Mouse (Mus musculus): ENCODE measurements around the gene Spdye4a. TPM values are rescaled to one million over a fixed set of nuclear protein-coding genes. Genes with fewer than 3 reads are reported as not detected.

Gene Spdye4a
- polyA plus RNA-seq, 2 experiments: not detected

DNA sequence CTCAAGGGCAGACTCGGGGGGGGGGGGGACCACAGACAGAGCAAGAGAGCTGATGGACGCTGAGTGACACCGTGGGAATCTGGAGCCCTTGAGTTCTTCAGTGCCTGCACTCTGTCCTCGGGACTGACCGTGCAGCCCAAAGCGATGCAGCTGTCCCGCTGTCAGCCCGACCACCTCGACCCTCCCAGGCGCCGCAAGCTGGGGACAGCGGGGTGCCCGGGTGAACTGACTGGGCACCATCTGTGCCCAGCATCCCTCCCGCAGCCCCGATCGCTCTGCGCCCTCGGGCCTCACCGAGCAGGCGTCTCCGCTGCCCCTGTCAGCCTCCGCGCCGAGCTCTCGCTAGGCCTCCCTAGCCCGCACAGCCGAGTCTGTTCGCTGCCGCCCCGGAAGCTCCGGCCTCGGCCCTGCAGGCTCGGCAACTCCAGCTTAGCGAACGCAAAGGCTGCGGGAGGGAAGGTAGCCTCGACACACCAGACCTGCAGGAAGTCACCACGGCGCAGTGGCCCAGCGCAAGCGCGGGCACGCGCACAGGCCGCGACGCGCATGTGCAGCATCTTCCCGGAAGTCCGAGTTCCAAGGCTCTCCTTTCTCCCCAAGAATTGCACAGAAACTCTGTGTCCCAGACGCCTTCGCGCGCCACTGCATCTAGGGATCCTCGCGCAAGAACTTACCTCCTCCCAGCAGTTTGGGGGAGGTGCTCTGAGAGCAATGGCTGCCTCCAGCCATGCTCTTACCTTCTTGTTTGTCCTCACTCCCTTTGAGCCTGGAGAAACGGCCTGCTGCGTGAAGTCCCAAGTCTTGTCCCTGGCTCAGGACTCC lies 46.2 kb downstream of the Spdye4a start, which contains the start of the genes Rbak and Spdye4b:
Gene Rbak, minus strand, starts transcription at position 521 of the 822 bp plus-strand sequence.
Gene Spdye4b, plus strand, starts transcription at position 763 of the 822 bp plus-strand sequence.
- H3K4me1 ChIP-seq (replicated peaks; ENCODE audit: control insufficient read depth in 2 of 2, insufficient read depth in 2 of 2, low read length in 1 of 2): peaks cover 0 to 6% of the 10 kb centered on the region in 2 experiments; a peak in 2 of 4 replicates
- peaks cover 16% of the 10 kb centered on the region for H3K36me3 ChIP-seq (replicated peaks; ENCODE audit: control insufficient read depth, insufficient read depth, low read depth)
- WGBS (ENCODE audit: insufficient replicate concordance): under 1% methylated on average over 57 of the region's 58 CpGs
- DNase-seq (ENCODE audit: low read depth in 3 of 3, low spot score in 3 of 3) (peak; percentile 66 to 69 (median 68)), ATAC-seq (ENCODE audit: insufficient read depth) (peak; percentile 89)
- peak within 1 kb of the TSS; percentile 34 for H3K9ac ChIP-seq (replicated peaks)
- peak within 1 kb of the TSS; percentile 56 to 59 for H3K4me3 ChIP-seq (ENCODE audit: insufficient read depth in 1 of 2, low read depth in 2 of 2, low read length in 2 of 2)
- no peak within 1 kb of the TSS for H3K27ac ChIP-seq
- 0 out of 2 replicates have a peak, but pooled peaks have one; percentile 8 for TF ChIP-seq CTCF (IDR thresholded peaks at IDR 0.05; ENCODE audit: low read depth)
- no peak for TF ChIP-seq EP300 (IDR thresholded peaks at IDR 0.05; ENCODE audit: low read depth)
- peaks cover 5% of the 10 kb centered on the region; the same call in 1 of the 2 replicates for H3K9me3 ChIP-seq (ENCODE audit: control insufficient read depth, low read length)
- no peaks in the 10 kb centered on the region for H3K27me3 ChIP-seq (ENCODE audit: control insufficient read depth, insufficient read depth, low read length)
- H3K4me2 ChIP-seq (ENCODE audit: low read depth): peak within 1 kb of the TSS; percentile 86

DNA sequence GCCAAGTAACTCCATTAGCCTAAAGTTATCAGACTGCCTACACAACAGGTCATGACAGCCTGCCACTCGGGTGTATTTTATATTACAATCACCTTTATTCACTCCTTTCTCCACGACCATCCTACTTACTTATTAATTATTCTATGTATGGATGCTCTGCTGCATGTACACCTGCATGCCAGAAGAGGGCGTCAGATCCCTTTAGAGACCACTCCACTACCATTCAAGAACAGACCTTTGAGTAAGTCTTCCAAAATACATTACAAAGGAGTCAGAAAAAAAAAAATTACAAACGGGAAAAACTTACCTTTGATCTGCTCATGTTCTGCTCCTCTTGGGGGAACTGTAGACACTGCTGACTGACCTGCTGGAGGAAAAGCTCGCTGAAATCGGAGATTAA lies 47.5 kb downstream of the Spdye4a start:
- ATAC-seq (ENCODE audit: insufficient read depth): no peak
- Histone ChIP-seq H3K27me3 (ENCODE audit: control insufficient read depth, insufficient read depth, low read length) (no peaks in the 10 kb centered on the region), H3K9me3 (ENCODE audit: control insufficient read depth, low read length) (peaks cover 5% of the 10 kb centered on the region; the same call in 1 of the 2 replicates), H3K9ac (replicated peaks) (no peak overlapping the region), H3K4me3 (ENCODE audit: insufficient read depth in 1 of 2, low read depth in 2 of 2, low read length in 2 of 2) (no peak overlapping the region), H3K4me2 (ENCODE audit: low read depth) (peak overlapping the region; percentile 86), H3K36me3 (replicated peaks; ENCODE audit: control insufficient read depth, insufficient read depth, low read depth) (peaks cover 24% of the 10 kb centered on the region), H3K4me1 (replicated peaks; ENCODE audit: control insufficient read depth in 2 of 2, insufficient read depth in 2 of 2, low read length in 1 of 2) (peaks cover 0 to 6% of the 10 kb centered on the region in 2 experiments; a peak in 2 of 4 replicates), H3K27ac (no peak overlapping the region)
- no peak for DNase-seq (ENCODE audit: low read depth in 3 of 3, low spot score in 3 of 3)
- 37% methylated on average over 6 of the region's 6 CpGs for WGBS (ENCODE audit: insufficient replicate concordance)
- TF ChIP-seq EP300 (IDR thresholded peaks at IDR 0.05; ENCODE audit: low read depth) (no peak), CTCF (IDR thresholded peaks at IDR 0.05; ENCODE audit: low read depth) (peak; percentile 50; the same call in 1 of the 2 replicates)

DNA sequence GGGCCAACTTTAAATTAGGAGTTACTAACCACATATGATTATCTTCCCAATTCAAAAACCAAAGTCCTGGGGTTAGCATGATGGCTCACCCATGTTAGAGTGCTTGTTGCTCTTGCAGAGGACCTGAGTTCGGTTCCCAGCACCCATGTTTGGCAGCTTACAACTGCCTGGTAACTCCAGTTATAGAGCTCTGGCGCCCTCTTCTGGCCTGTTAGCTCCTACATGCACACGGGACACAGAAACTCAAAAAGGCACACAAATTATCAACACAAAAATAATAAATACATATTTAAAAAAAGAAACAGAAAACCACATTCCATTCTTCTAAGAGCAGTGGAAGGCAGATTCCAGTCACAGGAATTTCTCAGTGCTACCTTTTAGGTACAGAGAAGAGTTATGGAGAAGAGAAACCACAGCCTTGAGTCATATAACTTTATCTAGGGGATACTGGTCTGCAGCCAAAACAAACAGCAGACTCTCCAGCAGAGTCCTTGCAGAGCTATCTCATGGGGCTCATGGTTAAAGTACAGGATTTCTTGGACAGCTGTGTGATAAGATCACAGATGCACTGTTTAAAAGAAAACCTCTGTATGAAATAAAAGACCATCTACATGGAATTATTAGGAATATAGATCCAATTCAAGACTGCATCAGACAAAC lies 49.0 kb downstream of the Spdye4a start:
- Histone ChIP-seq H3K27me3 (ENCODE audit: control insufficient read depth, insufficient read depth, low read length) (no peaks in the 10 kb centered on the region), H3K36me3 (replicated peaks; ENCODE audit: control insufficient read depth, insufficient read depth, low read depth) (peaks cover 31% of the 10 kb centered on the region), H3K4me1 (replicated peaks; ENCODE audit: control insufficient read depth in 2 of 2, insufficient read depth in 2 of 2, low read length in 1 of 2) (peaks cover 0 to 6% of the 10 kb centered on the region in 2 experiments; a peak in 2 of 4 replicates), H3K9ac (replicated peaks) (no peak overlapping the region), H3K4me3 (ENCODE audit: insufficient read depth in 1 of 2, low read depth in 2 of 2, low read length in 2 of 2) (no peak overlapping the region), H3K9me3 (ENCODE audit: control insufficient read depth, low read length) (peaks cover 5% of the 10 kb centered on the region), H3K27ac (no peak overlapping the region), H3K4me2 (ENCODE audit: low read depth) (no peak overlapping the region)
- ATAC-seq (ENCODE audit: insufficient read depth): no peak
- WGBS (ENCODE audit: insufficient replicate concordance): 70% methylated on average over 3 of the region's 3 CpGs
- TF ChIP-seq CTCF (IDR thresholded peaks at IDR 0.05; ENCODE audit: low read depth): peak; percentile 33; the same call in 1 of the 2 replicates
- no peak for TF ChIP-seq EP300 (IDR thresholded peaks at IDR 0.05; ENCODE audit: low read depth)
- DNase-seq (ENCODE audit: low read depth in 3 of 3, low spot score in 3 of 3): no peak

DNA sequence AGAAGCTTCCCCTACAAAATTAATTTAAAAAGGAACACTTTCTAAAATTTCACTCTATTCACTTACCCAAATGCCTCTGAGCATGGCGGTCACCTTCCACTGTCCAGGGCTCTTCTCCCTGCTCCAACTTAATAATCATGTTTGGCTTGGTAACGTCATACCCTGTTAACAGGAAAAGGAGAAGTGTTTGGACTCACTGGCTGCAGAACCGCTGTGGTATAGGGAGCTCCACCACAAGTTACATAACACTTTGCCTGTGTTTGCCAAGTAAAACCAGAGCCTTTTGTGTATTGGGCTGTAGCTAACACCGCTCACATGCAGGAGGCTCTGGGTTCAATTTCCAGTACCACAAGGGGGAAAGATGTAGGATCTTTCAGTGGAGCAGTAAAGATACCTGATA lies 50.7 kb downstream of the Spdye4a start:
- no peak overlapping the region for H3K27ac ChIP-seq
- no peak for DNase-seq (ENCODE audit: low read depth in 3 of 3, low spot score in 3 of 3)
- ATAC-seq (ENCODE audit: insufficient read depth): no peak
- TF ChIP-seq CTCF (IDR thresholded peaks at IDR 0.05; ENCODE audit: low read depth): no peak
- no peak for TF ChIP-seq EP300 (IDR thresholded peaks at IDR 0.05; ENCODE audit: low read depth)
- H3K36me3 ChIP-seq (replicated peaks; ENCODE audit: control insufficient read depth, insufficient read depth, low read depth): peaks cover 31% of the 10 kb centered on the region
- H3K4me3 ChIP-seq (ENCODE audit: insufficient read depth in 1 of 2, low read depth in 2 of 2, low read length in 2 of 2): no peak overlapping the region
- 66% methylated on average over 4 of the region's 4 CpGs for WGBS (ENCODE audit: insufficient replicate concordance)
- no peak overlapping the region for H3K4me2 ChIP-seq (ENCODE audit: low read depth)
- no peaks in the 10 kb centered on the region for H3K27me3 ChIP-seq (ENCODE audit: control insufficient read depth, insufficient read depth, low read length)
- no peak overlapping the region for H3K9ac ChIP-seq (replicated peaks)
- H3K9me3 ChIP-seq (ENCODE audit: control insufficient read depth, low read length): peaks cover 5% of the 10 kb centered on the region
- H3K4me1 ChIP-seq (replicated peaks; ENCODE audit: control insufficient read depth in 2 of 2, insufficient read depth in 2 of 2, low read length in 1 of 2): peaks cover 0 to 6% of the 10 kb centered on the region in 2 experiments; a peak in 2 of 4 replicates

Other genes starting within 250 kb of the Spdye4a start
- gene Rnf216, start 113.9 kb downstream of the Spdye4a start, polyA plus RNA-seq (2012; rRNA removed): 8.7 and 9.7 TPM in 2 replicates
- gene Rnf216, start 113.9 kb downstream of the Spdye4a start, polyA plus RNA-seq (2014; fragmentation: Nextera tagmentation; extraction: Ambion mirVana): 10.8 and 12.3 TPM in 2 replicates
- not detected in 2 replicates for gene Olfr718-ps1, start 79.3 kb downstream of the Spdye4a start, polyA plus RNA-seq (2012; rRNA removed)
- not detected in 2 replicates for gene Olfr718-ps1, start 79.3 kb downstream of the Spdye4a start, polyA plus RNA-seq (2014; fragmentation: Nextera tagmentation; extraction: Ambion mirVana)
- 0.97 and 1.8 TPM in 2 replicates for gene Rbak, start 46.1 kb downstream of the Spdye4a start, polyA plus RNA-seq (2012; rRNA removed)
- gene Rbak, start 46.1 kb downstream of the Spdye4a start, polyA plus RNA-seq (2014; fragmentation: Nextera tagmentation; extraction: Ambion mirVana): 0.62 and 1.1 TPM in 2 replicates
- not detected in 2 replicates for gene Spdye4b, start 45.9 kb downstream of the Spdye4a start, polyA plus RNA-seq (2012; rRNA removed)
- not detected in 2 replicates for gene Spdye4b, start 45.9 kb downstream of the Spdye4a start, polyA plus RNA-seq (2014; fragmentation: Nextera tagmentation; extraction: Ambion mirVana)
- 2.3 and 2.6 TPM in 2 replicates for gene Zfp12, start 8.3 kb upstream of the Spdye4a start, polyA plus RNA-seq (2012; rRNA removed)
- 1.8 and 2.3 TPM in 2 replicates for gene Zfp12, start 8.3 kb upstream of the Spdye4a start, polyA plus RNA-seq (2014; fragmentation: Nextera tagmentation; extraction: Ambion mirVana)
- gene Zfp316, start 43.1 kb upstream of the Spdye4a start, polyA plus RNA-seq (2012; rRNA removed): 0.28 and 0.33 TPM in 2 replicates
- 0.05 and 0.10 TPM in 2 replicates for gene Zfp316, start 43.1 kb upstream of the Spdye4a start, polyA plus RNA-seq (2014; fragmentation: Nextera tagmentation; extraction: Ambion mirVana)
- 0.10 and 0.11 TPM in 2 replicates for gene Zfp853, start 66.7 kb upstream of the Spdye4a start, polyA plus RNA-seq (2012; rRNA removed)
- not detected in 2 replicates for gene Zfp853, start 66.7 kb upstream of the Spdye4a start, polyA plus RNA-seq (2014; fragmentation: Nextera tagmentation; extraction: Ambion mirVana)
- 12.7 and 14.1 TPM in 2 replicates for gene E130309D02Rik, start 88.5 kb upstream of the Spdye4a start, polyA plus RNA-seq (2012; rRNA removed)
- 13.7 and 17.2 TPM in 2 replicates for gene E130309D02Rik, start 88.5 kb upstream of the Spdye4a start, polyA plus RNA-seq (2014; fragmentation: Nextera tagmentation; extraction: Ambion mirVana)
- gene Zdhhc4, start 102.4 kb upstream of the Spdye4a start, polyA plus RNA-seq (2012; rRNA removed): 16.4 and 19.3 TPM in 2 replicates
- 24.5 and 25.9 TPM in 2 replicates for gene Zdhhc4, start 102.4 kb upstream of the Spdye4a start, polyA plus RNA-seq (2014; fragmentation: Nextera tagmentation; extraction: Ambion mirVana)
- gene Grid2ip, start 130.4 kb upstream of the Spdye4a start, polyA plus RNA-seq (2012; rRNA removed): 0.01 and 0.05 TPM in 2 replicates
- not detected in 2 replicates for gene Grid2ip, start 130.4 kb upstream of the Spdye4a start, polyA plus RNA-seq (2014; fragmentation: Nextera tagmentation; extraction: Ambion mirVana)
- 35.3 and 39.9 TPM in 2 replicates for gene Kdelr2, start 176.9 kb upstream of the Spdye4a start, polyA plus RNA-seq (2012; rRNA removed)
- 134 and 135 TPM in 2 replicates for gene Kdelr2, start 176.9 kb upstream of the Spdye4a start, polyA plus RNA-seq (2014; fragmentation: Nextera tagmentation; extraction: Ambion mirVana)
- gene Daglb, start 237.7 kb upstream of the Spdye4a start, polyA plus RNA-seq (2012; rRNA removed): 4.9 TPM in 2 replicates
- gene Daglb, start 237.7 kb upstream of the Spdye4a start, polyA plus RNA-seq (2014; fragmentation: Nextera tagmentation; extraction: Ambion mirVana): 4.5 and 5.4 TPM in 2 replicates